Mouse (Mus musculus) neural tube, embryonic 14.5 days (tissue): ENCODE measurements around the gene Trim50. TPM values are rescaled to one million over a fixed set of nuclear protein-coding genes. Genes with fewer than 3 reads are reported as not detected.

Experiments
- ATAC-seq: fragments of 200-750 bp; cut with Nextera tagmentation; 2 replicates; pipeline ENCODE4 v1.8.0; 2017; ENCODE audit warnings: low read depth, mild to moderate bottlenecking, moderate TSS enrichment, moderate library complexity
- H3K27ac ChIP-seq: fragments of 300-500 bp; sonication (generic); 2 replicates; pipeline ENCODE4 v1.5.1; 2014; ENCODE audit warnings: low read depth, mild to moderate bottlenecking, control low read depth, low read length, moderate library complexity, mixed read lengths
- H3K27me3 ChIP-seq: fragments of 300-500 bp; sonication (generic); 2 replicates; pipeline ENCODE4 v1.6.1; 2014; ENCODE audit warnings: low read length; ENCODE audit not compliant: control insufficient read depth, insufficient read depth
- H3K36me3 ChIP-seq: fragments of 300-500 bp; sonication (generic); 2 replicates; pipeline ENCODE4 v1.6.1; 2014; ENCODE audit warnings: low read length, mixed read lengths; ENCODE audit not compliant: control insufficient read depth, insufficient read depth
- H3K4me1 ChIP-seq: fragments of 300-500 bp; sonication (generic); 2 replicates; pipeline ENCODE4 v1.6.1; 2014; ENCODE audit warnings: low read length; ENCODE audit not compliant: control insufficient read depth, insufficient read depth
- H3K4me2 ChIP-seq: fragments of 300-500 bp; sonication (generic); 2 replicates; pipeline ENCODE4 v1.6.1; 2014; ENCODE audit warnings: mild to moderate bottlenecking, low read depth, low read length, control low read depth
- H3K4me3 ChIP-seq: fragments of 300-500 bp; sonication (generic); 2 replicates; pipeline ENCODE4 v1.5.1; 2014; ENCODE audit warnings: low read depth, low read length, control low read depth, mixed read lengths
- H3K9ac ChIP-seq: fragments of 300-500 bp; sonication (generic); replicated peaks from 2 replicates; pipeline ENCODE4 v1.6.1; 2014; ENCODE audit warnings: low read depth, mild to moderate bottlenecking, control low read depth, low read length, mixed read lengths
- H3K9me3 ChIP-seq: fragments of 300-500 bp; sonication (generic); 2 replicates; pipeline ENCODE4 v1.6.1; 2016; ENCODE audit warnings: low read length; ENCODE audit not compliant: control insufficient read depth
- WGBS: fragments of 180-500 bp; shearing (Covaris S2); extraction: QIAGEN DNeasy Blood & Tissue Kit; methylation state at CpG from one replicate; pipeline ENCODE4 v1.1.7; 2014; 5-methylcytosine and 5-hydroxymethylcytosine counted together
- polyA plus RNA-seq: library from polyadenylated mRNA; unstranded; fragments of >200 nt; fragmentation: Nextera tagmentation; extraction: Ambion mirVana; gene quantifications from 2 replicates; pipeline ENCODE4 v1.2.1, GENCODE M21; 2014

Trim50 gene
- polyA plus RNA-seq, 1 experiment from 2014 or later = not detected

GRCm38 (mm10) chr5:135375167-135375566 is 22.1 kb downstream of the Trim50 start:
- Histone ChIP-seq H3K4me3 (no peak overlapping the region), H3K4me1 (peaks cover 8% of the 10 kb centered on the region), H3K36me3 (peaks cover 62% of the 10 kb centered on the region), H3K27me3 (peaks cover under 1% of the 10 kb centered on the region; the same call in 1 of the 2 replicates), H3K9ac (no peak overlapping the region), H3K27ac (no peak overlapping the region), H3K9me3 (no peaks in the 10 kb centered on the region), H3K4me2 (no peak overlapping the region)
- 69% methylated on average over 8 of the region's 8 CpGs for WGBS
- ATAC-seq = no peak

- no peak overlapping the region for H3K9ac ChIP-seq
- H3K4me2 ChIP-seq = no peak overlapping the region
- H3K27me3 ChIP-seq = no peaks in the 10 kb centered on the region
- peaks cover 74% of the 10 kb centered on the region for H3K36me3 ChIP-seq
- WGBS = 71% methylated on average over 2 of the region's 2 CpGs
- H3K9me3 ChIP-seq = no peaks in the 10 kb centered on the region
- ATAC-seq = no peak
- H3K4me1 ChIP-seq = no peaks in the 10 kb centered on the region
- H3K27ac ChIP-seq = no peak overlapping the region
- no peak overlapping the region for H3K4me3 ChIP-seq
Measured at GRCm38 (mm10) chr5:135376341-135376740, 23.2 kb downstream of the Trim50 start.

GRCm38 (mm10) chr5:135380681-135381080 is 27.6 kb downstream of the Trim50 start:
- 96% methylated on average over 4 of the region's 4 CpGs for WGBS

GRCm38 (mm10) chr5:135381356-135381925 is 28.3 kb downstream of the Trim50 start:
- WGBS = 96% methylated on average over 10 of the region's 10 CpGs
- no peak for ATAC-seq
- no peak overlapping the region for H3K4me3 ChIP-seq
- no peaks in the 10 kb centered on the region for H3K27me3 ChIP-seq
- no peaks in the 10 kb centered on the region for H3K4me1 ChIP-seq
- no peak overlapping the region for H3K4me2 ChIP-seq
- no peak overlapping the region for H3K9ac ChIP-seq
- H3K36me3 ChIP-seq = peaks cover 88% of the 10 kb centered on the region
- H3K9me3 ChIP-seq = no peaks in the 10 kb centered on the region
- H3K27ac ChIP-seq = no peak overlapping the region

More at GRCm38 (mm10) chr5:135380681-135381080, 27.6 kb downstream of the Trim50 start:
- no peak overlapping the region for H3K4me3 ChIP-seq
- H3K36me3 ChIP-seq = peaks cover 94% of the 10 kb centered on the region
- no peak overlapping the region for H3K27ac ChIP-seq
- H3K4me1 ChIP-seq = no peaks in the 10 kb centered on the region
- H3K9me3 ChIP-seq = no peaks in the 10 kb centered on the region
- no peak overlapping the region for H3K4me2 ChIP-seq
- H3K27me3 ChIP-seq = no peaks in the 10 kb centered on the region
- ATAC-seq = no peak
- no peak overlapping the region for H3K9ac ChIP-seq

- no peaks in the 10 kb centered on the region for H3K9me3 ChIP-seq
- no peaks in the 10 kb centered on the region for H3K4me1 ChIP-seq
- peaks cover 92% of the 10 kb centered on the region for H3K36me3 ChIP-seq
- H3K4me3 ChIP-seq = no peak overlapping the region
- WGBS = 95% methylated on average over 7 of the region's 7 CpGs
- H3K27ac ChIP-seq = no peak overlapping the region
- H3K4me2 ChIP-seq = no peak overlapping the region
- no peak overlapping the region for H3K9ac ChIP-seq
- no peak for ATAC-seq
- no peaks in the 10 kb centered on the region for H3K27me3 ChIP-seq
Measured at GRCm38 (mm10) chr5:135382746-135383145, 29.7 kb downstream of the Trim50 start.

GRCm38 (mm10) chr5:135383771-135384170 is 30.7 kb downstream of the Trim50 start:
- no peak overlapping the region for H3K27ac ChIP-seq
- no peaks in the 10 kb centered on the region for H3K27me3 ChIP-seq
- WGBS = 91% methylated on average over 9 of the region's 10 CpGs
- H3K9ac ChIP-seq = no peak overlapping the region
- no peaks in the 10 kb centered on the region for H3K4me1 ChIP-seq
- H3K9me3 ChIP-seq = no peaks in the 10 kb centered on the region
- H3K36me3 ChIP-seq = peaks cover 89% of the 10 kb centered on the region
- H3K4me3 ChIP-seq = no peak overlapping the region
- no peak for ATAC-seq
- no peak overlapping the region for H3K4me2 ChIP-seq

DNA sequence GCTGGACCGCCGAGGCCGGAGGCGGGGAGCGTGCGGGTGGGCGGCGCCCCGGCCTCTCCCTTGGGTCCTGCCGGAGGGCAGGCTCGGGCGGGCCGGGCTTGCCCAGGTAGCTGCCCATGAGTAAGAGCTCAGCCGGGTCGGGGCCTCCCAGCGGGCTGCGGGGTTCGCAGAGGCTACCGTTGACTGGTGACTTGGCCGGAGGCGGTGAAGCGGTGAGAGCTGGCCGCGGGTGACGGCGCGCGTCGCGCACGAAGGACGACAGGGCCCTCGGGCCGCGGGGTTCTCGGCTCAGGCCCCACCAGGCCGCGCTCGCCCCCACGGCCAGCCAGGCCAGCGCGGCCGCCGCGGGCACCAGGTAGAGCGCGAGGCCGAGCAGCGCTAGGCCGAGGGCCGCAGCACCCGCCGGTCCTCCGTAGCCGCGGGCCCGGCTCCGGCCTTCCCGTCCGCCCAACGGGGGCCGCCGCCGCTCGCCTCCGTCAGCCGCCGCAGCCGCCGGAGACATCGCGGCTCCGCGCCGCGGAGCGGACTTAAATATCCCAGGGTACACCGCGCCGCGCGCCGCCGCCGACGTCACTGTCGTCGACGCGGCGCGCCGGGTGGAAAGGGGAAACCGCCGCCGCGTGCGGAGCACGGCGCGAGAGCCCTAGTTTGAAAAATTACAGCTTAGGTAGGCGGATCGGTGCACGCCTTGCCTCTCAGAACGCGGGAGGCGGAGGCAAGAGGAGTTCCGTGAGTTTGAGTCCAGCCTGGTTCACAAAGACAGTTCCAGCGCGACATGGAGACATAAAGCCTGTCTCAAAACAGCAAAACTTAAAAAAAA is 41.1 kb downstream of the Trim50 start, which contains the start of gene Pom121:
Gene Pom121 (minus strand): TSS at position 543 of the 820 bp plus-strand sequence.
- Histone ChIP-seq H3K4me3 (peak within 1 kb of the TSS; percentile 97), H3K36me3 (peaks cover 24% of the 10 kb centered on the region), H3K4me1 (peaks cover 10% of the 10 kb centered on the region; the same call in 1 of the 2 replicates), H3K9me3 (no peaks in the 10 kb centered on the region), H3K27ac (peak within 1 kb of the TSS; percentile 78), H3K9ac (peak within 1 kb of the TSS; percentile 96), H3K27me3 (no peaks in the 10 kb centered on the region), H3K4me2 (peak within 1 kb of the TSS; percentile 77)
- peak; percentile 89 for ATAC-seq
- WGBS = under 1% methylated on average over 69 of the region's 110 CpGs

- Histone ChIP-seq H3K4me1 (peaks cover 10% of the 10 kb centered on the region; the same call in 1 of the 2 replicates), H3K27me3 (no peaks in the 10 kb centered on the region), H3K9ac (no peak overlapping the region), H3K4me2 (no peak overlapping the region), H3K9me3 (no peaks in the 10 kb centered on the region), H3K36me3 (peaks cover 15% of the 10 kb centered on the region), H3K4me3 (no peak overlapping the region), H3K27ac (no peak overlapping the region)
- WGBS = 49% methylated on average over 5 of the region's 5 CpGs
- no peak for ATAC-seq
Measured at GRCm38 (mm10) chr5:135395826-135396225, 42.7 kb downstream of the Trim50 start.

DNA sequence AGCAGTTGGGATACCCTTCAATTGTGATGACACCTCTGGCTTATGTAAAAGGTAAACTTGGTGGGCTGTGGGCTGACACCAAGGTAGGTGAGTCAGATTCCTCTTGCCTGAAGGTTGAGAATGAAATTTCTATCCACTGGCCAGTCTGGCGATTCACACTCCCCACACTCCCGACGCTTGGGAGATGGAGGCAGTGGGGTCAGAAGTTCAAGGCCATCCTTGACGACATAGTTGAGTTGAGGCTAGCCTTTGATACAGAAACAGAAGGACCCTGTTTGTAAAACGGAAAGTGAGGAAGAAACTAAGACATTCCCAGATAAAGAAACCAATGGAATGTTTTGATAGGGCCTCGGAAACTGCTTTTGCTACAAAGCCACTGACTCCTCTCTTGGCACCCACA is 46.3 kb downstream of the Trim50 start:
- no peak overlapping the region for H3K9ac ChIP-seq
- H3K4me1 ChIP-seq = no peaks in the 10 kb centered on the region
- 74% methylated on average over 6 of the region's 6 CpGs for WGBS
- no peak overlapping the region for H3K4me3 ChIP-seq
- H3K4me2 ChIP-seq = no peak overlapping the region
- no peaks in the 10 kb centered on the region for H3K36me3 ChIP-seq
- H3K9me3 ChIP-seq = no peaks in the 10 kb centered on the region
- ATAC-seq = no peak
- no peak overlapping the region for H3K27ac ChIP-seq
- H3K27me3 ChIP-seq = no peaks in the 10 kb centered on the region
